ENCODE assay signal across 8 mouse cellular contexts in the genomic region with DNA sequence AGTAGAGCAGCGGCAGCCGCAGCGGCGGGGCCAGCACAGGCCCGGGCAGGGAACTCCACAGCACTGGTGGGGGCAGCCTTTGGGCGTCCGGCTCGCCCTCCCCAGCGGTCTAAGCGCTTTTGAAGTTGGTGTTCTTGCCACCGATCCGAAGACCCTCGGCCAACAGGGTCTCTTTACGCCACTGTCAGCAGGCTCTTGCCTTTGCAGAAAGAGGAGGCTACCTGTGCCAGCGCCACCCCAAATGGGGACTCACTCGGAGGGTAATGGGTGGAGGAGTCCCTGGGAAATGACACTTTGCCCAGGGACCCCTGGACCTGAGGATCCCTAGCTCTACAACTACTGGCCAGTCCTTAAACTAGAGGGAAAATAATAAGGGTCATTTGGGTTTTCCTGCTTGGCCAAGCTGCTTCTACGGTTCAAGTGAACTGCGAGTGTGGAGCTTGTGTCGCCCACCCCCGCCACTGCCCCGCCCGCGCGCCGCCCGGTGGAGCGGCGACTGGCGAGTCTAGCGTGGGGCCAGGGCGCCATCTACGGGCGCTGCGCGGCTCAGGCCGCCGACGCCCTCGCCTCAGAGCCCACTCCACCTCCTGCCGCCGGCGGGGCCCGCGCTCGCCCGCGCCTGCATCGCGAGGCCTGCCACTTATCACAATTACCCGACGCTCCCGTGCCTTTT. TPM values are rescaled to one million over a fixed set of nuclear protein-coding genes. Genes with fewer than 3 reads are reported as not detected.
DNase-seq lines count a peak whose midpoint lies in the region; ATAC-seq lines count a peak whose summit lies in the region.

No protein-coding gene starts in this region.

- peak overlapping the region; percentile 74 for H3K4me2 ChIP-seq in heart, embryonic 11.5 days

- peak; percentile 36 to 74 for DNase-seq in spleen, postnatal 4 days (ENCODE audit: low spot score in 2 of 2)
- no peak for DNase-seq in spleen, postnatal 36 days (ENCODE audit: low spot score in 2 of 2)
- peak; percentile 78 for DNase-seq in embryo, embryonic 10 days (ENCODE audit: low spot score)
- DNase-seq in kidney, postnatal 14 days, result peak; percentile 70
- DNase-seq in mesoderm, embryonic 11.5 days (ENCODE audit: low read depth, low spot score), result peak; percentile 84
- DNase-seq in testis, postnatal 10 days (ENCODE audit: low spot score), result peak; percentile 77
- no peak for DNase-seq in left cerebral cortex, postnatal 14 days (ENCODE audit: low spot score in 2 of 2)

- peaks cover 88% of the 10 kb centered on the region for H3K27me3 ChIP-seq in heart, embryonic 11.5 days (ENCODE audit: control insufficient read depth, insufficient read depth, low read length)

- intact Hi-C loops in left cerebral cortex, postnatal 14 days (cut with DNase I), result loop anchor here (2.0 to 5.0 kb wide), 2 partner anchors 832 to 1484 kb away; no protein-coding TSS in a partner anchor

- WGBS in heart, embryonic 11.5 days (ENCODE audit: insufficient replicate concordance), result under 1% methylated on average over 52 of the region's 52 CpGs

- no peaks in the 10 kb centered on the region for H3K9me3 ChIP-seq in heart, embryonic 11.5 days (replicated peaks; ENCODE audit: control insufficient read depth, low read length)

- H3K27ac ChIP-seq in heart, embryonic 11.5 days (ENCODE audit: low read depth, low read length), result no peak overlapping the region

- H3K36me3 ChIP-seq in heart, embryonic 11.5 days (ENCODE audit: control insufficient read depth, insufficient read depth, low read length), result no peaks in the 10 kb centered on the region

- 0 out of 2 replicates have a peak, but pooled peaks have one; percentile 32 for ATAC-seq in heart, embryonic 11.5 days (replicated peaks; ENCODE audit: insufficient number of reproducible peaks, low FRiP score, low TSS enrichment)

- H3K4me3 ChIP-seq in heart, embryonic 11.5 days (ENCODE audit: low read depth, low read length), result peak overlapping the region; percentile 46

- H3K4me1 ChIP-seq in heart, embryonic 11.5 days (ENCODE audit: control insufficient read depth, insufficient read depth, low read length), result peaks cover 20% of the 10 kb centered on the region

- H3K9ac ChIP-seq in heart, embryonic 11.5 days (ENCODE audit: low read depth, low read length), result no peak overlapping the region

RNA-seq across cellular contexts. Expression of gene Ebf3, which starts 7.0 kb away (rescaled TPM):
- polyA plus RNA-seq in heart, embryonic 11.5 days (2014; fragmentation: Nextera tagmentation; extraction: Ambion mirVana), result 0.90 and 1.6 TPM in 2 replicates
- total RNA-seq in left cerebral cortex, postnatal 14 days (2021), result under 1 TPM; 0.68 to 0.70 TPM

Comparison
In these comparisons a context has a peak if more than half of its experiments do, and no peak if none do; other contexts are left out.
1. DNase-seq: peak in spleen, postnatal 4 days (2 of 2), embryo, embryonic 10 days (single experiment), kidney, postnatal 14 days (single experiment), mesoderm, embryonic 11.5 days (single experiment) and testis, postnatal 10 days (single experiment); none in spleen, postnatal 36 days (0 of 2) and left cerebral cortex, postnatal 14 days (0 of 2).